Mouse (Mus musculus) heart, adult 2 months (tissue): ENCODE measurements around the gene Tex2. TPM values are rescaled to one million over a fixed set of nuclear protein-coding genes. Genes with fewer than 3 reads are reported as not detected.

Experiments
- DNase-seq, 2 experiments: peaks; one replicate each; pipeline ENCODE4 v3.0.0; 2021
- H3K27ac ChIP-seq: fragments of 200-600 bp; 2 replicates; pipeline ENCODE4 v1.8.1; 2022
- H3K27me3 ChIP-seq: fragments of 200-500 bp; 2 replicates; pipeline ENCODE4 v1.6.1; 2012; ENCODE audit warnings: mild to moderate bottlenecking, low read length, inconsistent platforms, mixed read lengths; ENCODE audit not compliant: control insufficient read depth, insufficient read depth
- H3K36me3 ChIP-seq: fragments of 200-500 bp; 2 replicates; pipeline ENCODE4 v1.6.1; 2012; ENCODE audit warnings: low read length, inconsistent platforms; ENCODE audit not compliant: control insufficient read depth, insufficient read depth
- H3K4me1 ChIP-seq: fragments of 200-500 bp; 2 replicates; pipeline ENCODE4 v1.6.1; 2011; ENCODE audit warnings: low read length; ENCODE audit not compliant: control insufficient read depth, insufficient read depth
- H3K4me3 ChIP-seq: fragments of 200-600 bp; 2 replicates; pipeline ENCODE4 v1.8.1; 2022
- H3K79me2 ChIP-seq: fragments of 200-500 bp; replicated peaks from 2 replicates; pipeline ENCODE4 v1.6.1; 2012; ENCODE audit warnings: mild to moderate bottlenecking, inconsistent platforms, low read length, moderate library complexity, mixed read lengths; ENCODE audit not compliant: control insufficient read depth, insufficient read depth
- H3K9ac ChIP-seq: fragments of 200-500 bp; 2 replicates; pipeline ENCODE4 v1.6.1; 2012; ENCODE audit warnings: low read depth, mild to moderate bottlenecking, control low read depth, inconsistent platforms, low read length, mixed read lengths
- CTCF ChIP-seq: fragments of 200-600 bp; IDR thresholded peaks from 2 replicates; pipeline ENCODE4 v1.8.1; 2022; ENCODE audit warnings: antibody characterized with exemption, mild to moderate bottlenecking, moderate library complexity
- EP300 ChIP-seq: fragments of 200-500 bp; IDR thresholded peaks from 2 replicates; pipeline ENCODE4 v1.6.1; 2011; ENCODE audit warnings: low read depth, low read length, control low read depth; ENCODE audit not compliant: insufficient read depth
- POLR2A ChIP-seq: fragments of 200-500 bp; IDR thresholded peaks from 2 replicates; pipeline ENCODE4 v1.6.1; 2011; ENCODE audit warnings: mild to moderate bottlenecking, low read depth, low read length, control low read depth; ENCODE audit not compliant: insufficient read depth
- WGBS: fragments of 180-500 bp; shearing (Covaris S2); methylation state at CpG from one replicate; pipeline ENCODE4 v1.1.7; 2018; 5-methylcytosine and 5-hydroxymethylcytosine counted together
- intact Hi-C: fragments of 180-260 bp; cut with DNase I; formaldehyde crosslinking; loops from one replicate; pipeline ENCODE4 v1.15.1; 2025
- polyA plus RNA-seq: library from polyadenylated mRNA; depleted of rRNA; stranded (reverse); fragments of >200 nt; gene quantifications from 2 replicates; pipeline ENCODE4 v1.2.3, GENCODE M21; 2012
- total RNA-seq, 2 experiments: library from RNA; stranded (reverse); gene quantifications; 2 replicates each; pipeline ENCODE4 v1.2.3; 2021

Gene Tex2
- total and polyA plus RNA-seq, 3 experiments = 17.2 to 46.8 (median 42.5) TPM

DNA sequence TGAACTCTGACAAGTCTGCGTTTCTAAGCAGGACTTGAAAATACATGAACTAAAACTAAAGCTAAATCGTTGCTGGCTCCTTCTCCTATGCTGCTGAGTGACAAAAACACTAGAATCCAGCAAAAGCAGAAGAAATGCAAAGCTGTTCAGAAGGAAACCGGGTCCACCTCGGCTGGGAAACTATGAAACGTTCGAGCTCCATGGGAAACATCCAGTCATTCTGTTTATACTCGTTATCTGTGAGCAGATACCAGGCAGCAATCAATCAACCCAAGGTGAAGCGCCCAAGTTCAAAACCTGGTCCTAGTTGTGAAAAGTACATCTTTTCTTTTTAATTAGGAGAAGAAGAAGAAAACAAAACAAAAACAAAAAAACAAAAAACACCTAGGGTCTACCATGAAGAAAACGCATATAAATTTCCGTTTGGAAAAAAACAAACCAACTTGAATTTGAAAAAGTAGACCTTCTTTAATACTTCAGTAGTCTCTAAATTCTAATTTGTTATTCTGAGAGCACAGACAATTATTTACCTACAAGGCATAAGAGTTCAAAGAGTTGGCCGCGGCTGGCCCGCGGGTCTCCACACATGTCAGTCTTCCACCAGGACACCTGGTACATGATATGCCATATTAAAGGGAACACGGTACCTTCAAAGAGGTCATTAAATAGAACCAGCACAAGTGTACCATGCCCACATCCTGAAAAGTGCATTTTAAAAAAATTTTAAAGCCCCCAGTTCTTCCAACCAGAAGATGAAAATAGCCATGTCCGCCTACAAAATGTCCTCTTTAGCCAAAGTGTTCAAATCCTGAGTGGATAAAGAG is 127.0 kb downstream of the Tex2 start:
- H3K36me3 ChIP-seq = 0 out of 2 replicates have a peak, but pooled peaks cover 2% of the 10 kb centered on the region
- intact Hi-C loops = no loop called here
- WGBS = 36% methylated on average over 16 of the region's 16 CpGs
- H3K27ac ChIP-seq = no peak overlapping the region; the same call in 1 of the 2 replicates
- H3K9ac ChIP-seq = peak overlapping the region; percentile 37; the same call in 1 of the 2 replicates
- H3K79me2 ChIP-seq = 0 out of 2 replicates have a peak, but pooled peaks cover 5% of the 10 kb centered on the region
- no peak for DNase-seq
- peak overlapping the region; percentile 99 for H3K4me3 ChIP-seq
- H3K27me3 ChIP-seq = no peaks in the 10 kb centered on the region
- H3K4me1 ChIP-seq = no peaks in the 10 kb centered on the region; the same call in 1 of the 2 replicates
- TF ChIP-seq POLR2A (no peak), CTCF (no peak), EP300 (no peak)

DNA sequence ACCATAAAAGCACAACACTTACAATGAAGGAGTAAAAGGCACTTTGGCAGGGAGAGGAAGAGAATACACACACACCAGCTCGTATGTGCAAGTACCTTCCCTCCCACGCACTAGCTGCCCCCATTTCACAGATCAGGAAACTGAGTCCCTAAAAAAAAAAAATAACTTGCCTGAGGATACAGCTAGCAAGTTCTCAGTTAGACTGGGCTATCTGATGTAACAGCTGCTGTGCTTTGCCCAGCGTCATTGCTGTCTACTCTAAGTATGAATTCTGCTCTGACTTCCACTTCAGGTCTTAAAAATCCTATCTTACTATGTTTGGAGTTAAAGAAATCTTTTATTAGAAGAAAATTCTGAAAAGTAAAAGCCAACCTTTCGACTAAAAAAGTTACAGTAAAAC is 127.6 kb downstream of the Tex2 start:
- Histone ChIP-seq H3K79me2 (0 out of 2 replicates have a peak, but pooled peaks cover 5% of the 10 kb centered on the region), H3K27me3 (no peaks in the 10 kb centered on the region), H3K4me1 (no peaks in the 10 kb centered on the region; the same call in 1 of the 2 replicates), H3K36me3 (0 out of 2 replicates have a peak, but pooled peaks cover 2% of the 10 kb centered on the region), H3K9ac (no peak overlapping the region), H3K27ac (no peak overlapping the region), H3K4me3 (no peak overlapping the region)
- TF ChIP-seq EP300 (no peak), POLR2A (no peak), CTCF (no peak)
- DNase-seq = no peak
- intact Hi-C loops = no loop called here
- WGBS = 77% methylated on average over 4 of the region's 4 CpGs

- intact Hi-C loops = no loop called here
- no peak for TF ChIP-seq POLR2A
- TF ChIP-seq CTCF = no peak
- no peak for TF ChIP-seq EP300
- H3K9ac ChIP-seq = no peak overlapping the region
- no peak overlapping the region for H3K27ac ChIP-seq
- WGBS = 92% methylated on average over 4 of the region's 4 CpGs
- H3K4me3 ChIP-seq = no peak overlapping the region
- peaks cover 1% of the 10 kb centered on the region; the same call in 1 of the 2 replicates for H3K4me1 ChIP-seq
- no peaks in the 10 kb centered on the region for H3K27me3 ChIP-seq
- DNase-seq = no peak
- 0 out of 2 replicates have a peak, but pooled peaks cover 2% of the 10 kb centered on the region for H3K36me3 ChIP-seq
- 0 out of 2 replicates have a peak, but pooled peaks cover 5% of the 10 kb centered on the region for H3K79me2 ChIP-seq
Observed at GRCm38 (mm10) chr11:106484875-106485274, 128.3 kb downstream of the Tex2 start.

- no peak overlapping the region for H3K9ac ChIP-seq
- no peak overlapping the region for H3K4me3 ChIP-seq
- no peak overlapping the region for H3K27ac ChIP-seq
- intact Hi-C loops = no loop called here
- 81% methylated on average over 8 of the region's 8 CpGs for WGBS
- 0 out of 2 replicates have a peak, but pooled peaks cover 5% of the 10 kb centered on the region for H3K79me2 ChIP-seq
- 0 out of 2 replicates have a peak, but pooled peaks cover 2% of the 10 kb centered on the region for H3K36me3 ChIP-seq
- no peak for TF ChIP-seq EP300
- TF ChIP-seq POLR2A = no peak
- TF ChIP-seq CTCF = no peak
- DNase-seq = no peak
- no peaks in the 10 kb centered on the region for H3K27me3 ChIP-seq
- H3K4me1 ChIP-seq = peaks cover 2% of the 10 kb centered on the region; the same call in 1 of the 2 replicates
Observed at GRCm38 (mm10) chr11:106482867-106483266, 130.4 kb downstream of the Tex2 start.

DNA sequence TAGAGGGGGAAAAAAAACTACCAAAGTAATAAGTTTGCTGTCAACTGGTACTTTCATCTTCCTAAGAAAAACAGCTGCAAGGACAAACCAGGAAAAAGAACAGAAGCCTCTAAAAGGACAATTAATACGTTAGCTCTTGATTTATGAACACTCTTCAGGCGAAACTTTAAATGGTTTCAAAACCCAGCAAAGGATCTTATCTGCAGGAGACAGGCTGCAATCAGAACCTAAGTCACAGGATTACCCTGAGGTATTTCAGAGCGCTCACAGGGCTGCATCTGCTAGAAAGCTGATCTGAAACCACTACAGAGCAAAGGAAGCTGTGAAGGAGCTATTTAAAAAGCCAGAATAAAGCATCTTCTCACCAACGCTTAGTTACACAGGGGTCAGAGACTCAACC is 131.6 kb downstream of the Tex2 start:
- Histone ChIP-seq H3K9ac (no peak overlapping the region), H3K4me3 (no peak overlapping the region), H3K4me1 (peaks cover 2% of the 10 kb centered on the region; the same call in 1 of the 2 replicates), H3K36me3 (0 out of 2 replicates have a peak, but pooled peaks cover 2% of the 10 kb centered on the region), H3K27ac (no peak overlapping the region), H3K79me2 (0 out of 2 replicates have a peak, but pooled peaks cover 5% of the 10 kb centered on the region), H3K27me3 (no peaks in the 10 kb centered on the region)
- no peak for DNase-seq
- intact Hi-C loops = no loop called here
- 79% methylated on average over 4 of the region's 4 CpGs for WGBS
- no peak for TF ChIP-seq POLR2A

GRCm38 (mm10) chr11:106480530-106480885 is 132.7 kb downstream of the Tex2 start:
- Histone ChIP-seq H3K79me2 (0 out of 2 replicates have a peak, but pooled peaks cover 5% of the 10 kb centered on the region), H3K4me1 (peaks cover 2% of the 10 kb centered on the region; the same call in 1 of the 2 replicates), H3K27ac (no peak overlapping the region), H3K4me3 (no peak overlapping the region), H3K9ac (no peak overlapping the region), H3K36me3 (no peaks in the 10 kb centered on the region), H3K27me3 (no peaks in the 10 kb centered on the region)
- intact Hi-C loops = no loop called here
- 75% methylated on average over 3 of the region's 3 CpGs for WGBS
- no peak for DNase-seq
- no peak for TF ChIP-seq CTCF
- no peak for TF ChIP-seq EP300
- no peak for TF ChIP-seq POLR2A
